Mouse (Mus musculus) neural tube, embryonic 12.5 days (tissue): ENCODE results near the gene Insr. TPM values are rescaled to one million over a fixed set of nuclear protein-coding genes. Genes with fewer than 3 reads are reported as not detected.

Experiments
- ATAC-seq: fragments of 200-750 bp; cut with Nextera tagmentation; 2 replicates; pipeline ENCODE4 v1.8.0; 2017; ENCODE audit warnings: low read depth, mild to moderate bottlenecking, moderate TSS enrichment, moderate library complexity; ENCODE audit not compliant: low FRiP score
- H3K27ac ChIP-seq: fragments of 300-500 bp; sonication (generic); 2 replicates; pipeline ENCODE4 v1.5.1; 2016
- H3K27me3 ChIP-seq: fragments of 300-500 bp; sonication (generic); replicated peaks from 2 replicates; pipeline ENCODE4 v1.6.1; 2016; ENCODE audit warnings: mild to moderate bottlenecking
- H3K36me3 ChIP-seq: fragments of 300-500 bp; sonication (generic); 2 replicates; pipeline ENCODE4 v1.6.1; 2016; ENCODE audit warnings: mild to moderate bottlenecking
- H3K4me1 ChIP-seq: fragments of 300-500 bp; sonication (generic); 2 replicates; pipeline ENCODE4 v1.6.1; 2016
- H3K4me2 ChIP-seq: fragments of 300-500 bp; sonication (generic); replicated peaks from 2 replicates; pipeline ENCODE4 v1.6.1; 2016; ENCODE audit warnings: mild to moderate bottlenecking
- H3K4me3 ChIP-seq: fragments of 300-500 bp; sonication (generic); 2 replicates; pipeline ENCODE4 v1.5.1; 2016
- H3K9ac ChIP-seq: fragments of 300-500 bp; sonication (generic); 2 replicates; pipeline ENCODE4 v1.6.1; 2016; ENCODE audit warnings: mild to moderate bottlenecking
- H3K9me3 ChIP-seq: fragments of 300-500 bp; sonication (generic); 2 replicates; pipeline ENCODE4 v1.6.1; 2016; ENCODE audit warnings: mild to moderate bottlenecking
- WGBS: fragments of 180-500 bp; shearing (Covaris S2); methylation state at CpG from one replicate; pipeline ENCODE4 v1.1.7; 2016; 5-methylcytosine and 5-hydroxymethylcytosine counted together
- polyA plus RNA-seq: library from polyadenylated mRNA; unstranded; fragments of >200 nt; fragmentation: Nextera tagmentation; extraction: Ambion mirVana; gene quantifications from 2 replicates; pipeline ENCODE4 v1.2.1, GENCODE M21; 2016

Insr gene
- polyA plus RNA-seq, 1 experiment from 2014 or later: 55.6 TPM

- H3K4me2 ChIP-seq: no peak overlapping the region
- no peaks in the 10 kb centered on the region for H3K9me3 ChIP-seq
- no peak overlapping the region for H3K9ac ChIP-seq
- 90% methylated on average over 6 of the region's 6 CpGs for WGBS
- H3K4me3 ChIP-seq: no peak overlapping the region
- H3K27me3 ChIP-seq: no peaks in the 10 kb centered on the region
- no peak for ATAC-seq
- no peak overlapping the region for H3K27ac ChIP-seq
- H3K36me3 ChIP-seq: no peaks in the 10 kb centered on the region
- H3K4me1 ChIP-seq: no peaks in the 10 kb centered on the region
Measured at GRCm38 (mm10) chr8:3266686-3267448, 12.6 kb downstream of the Insr start.

- H3K27ac ChIP-seq: no peak overlapping the region
- H3K36me3 ChIP-seq: no peaks in the 10 kb centered on the region
- no peaks in the 10 kb centered on the region for H3K27me3 ChIP-seq
- H3K9ac ChIP-seq: no peak overlapping the region
- H3K4me3 ChIP-seq: no peak overlapping the region
- H3K4me2 ChIP-seq: no peak overlapping the region
- no peak for ATAC-seq
- WGBS: 70% methylated on average over 3 of the region's 3 CpGs
- H3K4me1 ChIP-seq: no peaks in the 10 kb centered on the region
- H3K9me3 ChIP-seq: no peaks in the 10 kb centered on the region
Measured at GRCm38 (mm10) chr8:3265182-3265581, 14.2 kb downstream of the Insr start.

GRCm38 (mm10) chr8:3262779-3263178, 16.6 kb downstream of the Insr start:
- Histone ChIP-seq H3K4me2 (no peak overlapping the region), H3K27me3 (no peaks in the 10 kb centered on the region), H3K9me3 (no peaks in the 10 kb centered on the region), H3K36me3 (peaks cover 11% of the 10 kb centered on the region), H3K4me3 (no peak overlapping the region), H3K4me1 (no peaks in the 10 kb centered on the region), H3K9ac (no peak overlapping the region), H3K27ac (no peak overlapping the region)
- whole genome bisulfite sequencing: 89% methylated on average over 3 of the region's 3 CpGs
- ATAC-seq: no peak

- peaks cover 21% of the 10 kb centered on the region for H3K36me3 ChIP-seq
- no peak overlapping the region for H3K4me3 ChIP-seq
- H3K9me3 ChIP-seq: no peaks in the 10 kb centered on the region
- no peak for ATAC-seq
- H3K4me2 ChIP-seq: no peak overlapping the region
- WGBS: 94% methylated on average over 5 of the region's 5 CpGs
- no peaks in the 10 kb centered on the region for H3K4me1 ChIP-seq
- H3K27me3 ChIP-seq: no peaks in the 10 kb centered on the region
- H3K9ac ChIP-seq: no peak overlapping the region
- H3K27ac ChIP-seq: no peak overlapping the region
Measured at GRCm38 (mm10) chr8:3261101-3261500, 18.3 kb downstream of the Insr start.

- Histone ChIP-seq H3K4me3 (no peak overlapping the region), H3K27ac (no peak overlapping the region), H3K4me2 (no peak overlapping the region), H3K4me1 (no peaks in the 10 kb centered on the region), H3K9ac (no peak overlapping the region), H3K36me3 (peaks cover 22% of the 10 kb centered on the region), H3K9me3 (no peaks in the 10 kb centered on the region), H3K27me3 (no peaks in the 10 kb centered on the region)
- ATAC-seq: no peak
- WGBS: 78% methylated on average over 9 of the region's 9 CpGs
Measured at GRCm38 (mm10) chr8:3260127-3260811, 19.1 kb downstream of the Insr start.

- Histone ChIP-seq H3K4me1 (no peaks in the 10 kb centered on the region), H3K27ac (no peak overlapping the region), H3K27me3 (no peaks in the 10 kb centered on the region), H3K4me3 (no peak overlapping the region), H3K36me3 (peaks cover 27% of the 10 kb centered on the region), H3K9me3 (no peaks in the 10 kb centered on the region), H3K4me2 (no peak overlapping the region), H3K9ac (no peak overlapping the region)
- WGBS: 94% methylated on average over 5 of the region's 5 CpGs
- ATAC-seq: no peak
Measured at GRCm38 (mm10) chr8:3256147-3256940, 23.1 kb downstream of the Insr start.

- H3K4me1 ChIP-seq: no peaks in the 10 kb centered on the region
- no peak overlapping the region for H3K9ac ChIP-seq
- H3K4me3 ChIP-seq: no peak overlapping the region
- ATAC-seq: no peak
- H3K36me3 ChIP-seq: peaks cover 32% of the 10 kb centered on the region
- no peak overlapping the region for H3K27ac ChIP-seq
- H3K9me3 ChIP-seq: no peaks in the 10 kb centered on the region
- no peaks in the 10 kb centered on the region for H3K27me3 ChIP-seq
- H3K4me2 ChIP-seq: no peak overlapping the region
- WGBS: 71% methylated on average over 1 of the region's 1 CpGs
Measured at GRCm38 (mm10) chr8:3255321-3255720, 24.1 kb downstream of the Insr start.

GRCm38 (mm10) chr8:3253179-3253578, 26.2 kb downstream of the Insr start:
- no peak overlapping the region for H3K4me2 ChIP-seq
- no peaks in the 10 kb centered on the region for H3K4me1 ChIP-seq
- H3K4me3 ChIP-seq: no peak overlapping the region
- H3K27ac ChIP-seq: no peak overlapping the region
- no peaks in the 10 kb centered on the region for H3K9me3 ChIP-seq
- no peak for ATAC-seq
- no peak overlapping the region for H3K9ac ChIP-seq
- H3K36me3 ChIP-seq: peaks cover 24% of the 10 kb centered on the region
- WGBS: 88% methylated on average over 4 of the region's 4 CpGs
- H3K27me3 ChIP-seq: no peaks in the 10 kb centered on the region

- Histone ChIP-seq H3K9me3 (no peaks in the 10 kb centered on the region), H3K36me3 (peaks cover 20% of the 10 kb centered on the region; the same call in 1 of the 2 replicates), H3K27ac (no peak overlapping the region), H3K4me3 (no peak overlapping the region), H3K27me3 (no peaks in the 10 kb centered on the region), H3K4me2 (no peak overlapping the region), H3K4me1 (no peaks in the 10 kb centered on the region), H3K9ac (no peak overlapping the region)
- ATAC-seq: no peak
- WGBS: 97% methylated on average over 6 of the region's 6 CpGs
Measured at GRCm38 (mm10) chr8:3252665-3253064, 26.8 kb downstream of the Insr start.

GRCm38 (mm10) chr8:3251101-3251500, 28.3 kb downstream of the Insr start:
- Histone ChIP-seq H3K4me1 (no peaks in the 10 kb centered on the region), H3K36me3 (peaks cover 11% of the 10 kb centered on the region; the same call in 1 of the 2 replicates), H3K4me2 (no peak overlapping the region), H3K9ac (no peak overlapping the region), H3K27me3 (no peaks in the 10 kb centered on the region), H3K4me3 (no peak overlapping the region), H3K27ac (no peak overlapping the region), H3K9me3 (no peaks in the 10 kb centered on the region)
- 95% methylated on average over 3 of the region's 3 CpGs for WGBS
- no peak for ATAC-seq

- H3K27me3 ChIP-seq: no peaks in the 10 kb centered on the region
- H3K27ac ChIP-seq: no peak overlapping the region
- H3K4me1 ChIP-seq: no peaks in the 10 kb centered on the region
- no peak overlapping the region for H3K4me2 ChIP-seq
- no peak overlapping the region for H3K9ac ChIP-seq
- H3K36me3 ChIP-seq: peaks cover 10% of the 10 kb centered on the region; the same call in 1 of the 2 replicates
- WGBS: 82% methylated on average over 2 of the region's 2 CpGs
- no peaks in the 10 kb centered on the region for H3K9me3 ChIP-seq
- no peak for ATAC-seq
- no peak overlapping the region for H3K4me3 ChIP-seq
Measured at GRCm38 (mm10) chr8:3249886-3250285, 29.5 kb downstream of the Insr start.

- Histone ChIP-seq H3K27ac (no peak overlapping the region), H3K36me3 (peaks cover 10% of the 10 kb centered on the region; the same call in 1 of the 2 replicates), H3K9me3 (no peaks in the 10 kb centered on the region), H3K4me1 (no peaks in the 10 kb centered on the region), H3K27me3 (no peaks in the 10 kb centered on the region), H3K4me3 (no peak overlapping the region), H3K9ac (no peak overlapping the region), H3K4me2 (no peak overlapping the region)
- no peak for ATAC-seq
- 91% methylated on average over 5 of the region's 5 CpGs for WGBS
Measured at GRCm38 (mm10) chr8:3248704-3249103, 30.7 kb downstream of the Insr start.
